Mouse (Mus musculus) thymus, postnatal 4 days (tissue): ENCODE measurements around the gene Exd2.

Experiments
- DNase-seq: peaks from one replicate; pipeline ENCODE4 v3.0.0; 2021

Exd2 gene

DNA sequence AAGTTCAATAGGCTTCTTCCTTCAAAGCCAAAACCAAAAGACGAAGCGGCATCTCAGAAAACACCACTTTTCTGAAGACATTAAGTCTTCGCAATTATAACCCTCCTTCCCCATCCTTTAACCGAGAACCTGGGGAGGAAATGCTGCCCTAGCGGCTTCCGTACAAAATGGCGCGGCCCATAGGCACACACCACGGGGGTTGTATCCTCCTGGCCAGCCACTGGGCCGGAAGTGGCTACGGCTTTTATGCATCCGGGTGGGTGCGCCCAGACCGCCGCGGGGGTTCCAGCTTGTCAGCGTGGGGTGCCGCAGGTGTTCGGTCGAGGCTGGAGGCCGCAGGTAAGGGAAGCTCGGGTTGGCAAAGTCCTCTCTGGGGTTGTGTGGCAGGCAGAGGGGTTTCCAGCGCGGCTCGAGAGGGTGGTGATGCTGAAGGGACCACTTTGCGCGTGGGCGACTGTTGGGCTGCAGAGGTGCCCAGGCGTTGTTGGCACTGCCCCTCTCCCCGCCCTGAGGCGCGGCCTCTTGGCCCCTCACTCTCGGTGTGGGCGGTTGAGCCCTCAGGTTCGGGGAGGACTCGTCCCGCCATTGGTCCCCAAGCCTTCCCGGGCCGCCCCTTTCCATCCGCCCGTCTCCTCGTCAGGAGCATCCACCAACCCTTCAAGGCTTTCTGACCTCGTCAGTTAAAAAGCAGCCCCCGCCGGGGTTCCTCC lies at the start of gene Exd2:
Exd2 (plus strand) TSS at position 154 of the 710 bp plus-strand sequence.
- DNase-seq: peak; percentile 89

DNA sequence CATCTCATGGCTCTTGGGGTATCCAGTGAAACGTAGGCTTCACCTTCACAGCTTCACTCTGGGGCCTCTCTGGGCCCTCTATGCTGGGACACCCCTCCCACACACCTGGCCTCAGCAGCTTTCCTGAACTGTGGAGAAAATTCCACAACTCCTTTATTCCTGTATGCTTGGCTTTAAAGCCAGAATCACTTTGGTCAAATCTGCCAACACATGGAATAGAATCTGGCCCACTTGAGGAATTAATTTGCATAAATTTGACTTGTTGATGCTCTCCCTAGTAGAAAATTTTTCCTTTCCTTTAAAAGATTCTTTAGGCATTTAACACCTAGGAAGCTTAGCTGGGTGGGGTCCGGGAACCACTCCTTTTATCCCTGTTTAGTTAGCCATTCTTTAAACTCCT lies 47.8 kb upstream of the Exd2 start:
- no peak for DNase-seq

DNA sequence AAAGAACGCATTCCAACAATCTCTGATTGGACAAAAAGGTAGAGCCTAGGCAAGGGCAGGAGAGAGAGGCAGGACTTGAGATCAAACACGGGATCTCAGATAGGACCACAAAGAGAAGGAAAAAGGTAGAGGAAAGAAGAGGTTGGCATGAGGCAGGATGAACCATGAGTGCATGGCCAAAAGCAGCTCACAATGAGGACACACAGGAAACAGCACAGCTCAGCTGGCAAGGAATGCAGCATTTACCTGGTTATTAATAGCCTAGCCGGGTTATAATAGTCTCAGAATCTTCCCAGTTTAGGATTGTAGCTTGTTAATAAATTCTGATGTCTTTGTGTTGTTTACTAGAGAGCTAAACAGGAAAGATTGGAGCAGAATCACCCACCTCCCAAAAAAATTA lies 35.2 kb upstream of the Exd2 start:
- DNase-seq: no peak

DNA sequence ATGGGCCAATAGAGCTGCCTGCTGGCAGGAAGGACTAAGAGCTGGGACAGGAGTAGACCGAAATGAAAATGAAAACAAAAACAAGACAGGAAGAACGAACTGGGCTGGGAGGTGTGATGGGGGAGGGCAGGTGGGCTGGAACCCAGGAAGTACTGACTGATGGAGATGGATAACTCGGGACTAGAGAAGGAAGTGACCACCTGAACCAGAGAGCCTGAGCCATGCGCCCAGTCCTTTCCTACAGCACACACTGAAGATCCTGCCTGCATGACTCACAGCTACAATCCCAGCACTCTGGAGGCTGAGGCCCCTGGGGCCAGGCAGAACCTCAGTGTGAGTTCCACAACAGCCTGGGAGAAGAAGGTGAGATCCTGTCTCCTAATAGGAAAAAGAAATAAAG lies 29.6 kb upstream of the Exd2 start:
- no peak for DNase-seq

DNA sequence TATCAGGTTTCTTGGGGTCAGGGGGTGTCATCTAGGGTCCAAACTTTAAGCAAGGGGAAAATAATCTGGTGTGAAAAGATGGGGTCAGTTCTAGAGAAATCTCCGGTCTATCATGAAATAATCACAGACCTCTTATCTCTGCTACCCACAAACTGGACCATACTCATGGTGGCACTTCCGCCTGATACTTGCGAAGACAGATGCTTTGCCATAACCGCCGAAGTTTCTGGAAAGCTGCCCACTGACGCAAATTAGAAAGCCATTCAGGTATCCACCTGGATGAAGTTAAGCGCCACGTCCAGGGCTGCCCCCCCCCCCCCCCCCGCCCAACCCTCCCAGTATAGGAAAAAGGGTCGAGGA lies 28.3 kb upstream of the Exd2 start:
- no peak for DNase-seq

DNA sequence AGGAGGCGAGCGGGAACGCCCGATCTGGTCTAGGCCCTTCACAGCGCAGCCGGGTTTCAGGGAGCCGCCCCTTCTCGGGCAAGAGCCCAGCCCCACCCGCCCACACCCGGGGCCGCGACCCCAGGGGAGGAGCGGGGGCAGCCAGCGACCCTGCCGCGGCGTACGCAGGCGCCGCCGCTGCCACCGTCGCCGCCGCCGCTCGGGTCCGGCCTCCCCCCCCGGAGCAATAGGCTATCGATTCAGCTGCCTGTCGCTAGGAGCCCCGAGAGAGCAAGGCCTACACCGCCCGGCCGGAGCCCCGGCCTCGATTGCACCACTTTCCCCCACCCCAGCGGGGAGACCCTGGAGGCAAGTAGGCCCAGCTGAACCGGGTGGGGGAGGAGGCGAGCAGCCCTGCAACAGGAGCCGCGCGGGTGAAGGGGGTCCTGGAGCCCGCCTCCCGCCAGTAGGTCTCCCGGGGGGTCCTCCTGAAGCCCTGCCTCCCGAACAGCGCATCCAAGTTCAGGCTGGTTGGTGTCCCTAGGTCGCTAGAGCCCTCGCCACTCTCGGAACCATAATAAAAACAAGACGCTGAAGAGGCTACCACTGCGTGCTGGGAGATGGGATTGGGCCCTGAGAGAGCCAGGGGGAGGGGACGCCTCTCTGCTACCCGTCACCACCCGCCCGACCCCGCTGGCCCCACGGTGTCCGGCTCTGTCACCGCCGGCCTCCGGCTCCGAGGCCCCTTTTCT lies 27.8 kb upstream of the Exd2 start:
- DNase-seq: peak; percentile 81

DNA sequence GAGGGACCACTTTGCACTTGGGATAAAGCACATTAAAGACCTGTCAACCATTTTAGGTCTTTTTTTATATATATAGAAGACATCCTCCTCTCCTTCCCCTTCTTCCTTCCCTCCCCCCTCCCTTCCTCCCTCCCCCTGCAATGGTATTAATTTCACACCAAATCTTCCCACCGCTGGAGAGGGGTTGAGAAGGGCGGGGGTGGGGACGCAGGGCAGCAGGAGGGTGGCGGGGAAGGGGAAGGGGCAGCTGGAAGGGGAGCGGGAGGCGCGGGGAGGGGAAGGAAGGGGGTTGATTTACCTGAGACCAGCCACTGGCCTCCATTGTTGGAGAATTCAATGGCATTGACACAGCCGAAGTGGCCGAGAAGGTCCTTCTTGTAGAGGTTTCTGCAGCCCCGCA lies 27.0 kb upstream of the Exd2 start:
- DNase-seq: no peak

DNA sequence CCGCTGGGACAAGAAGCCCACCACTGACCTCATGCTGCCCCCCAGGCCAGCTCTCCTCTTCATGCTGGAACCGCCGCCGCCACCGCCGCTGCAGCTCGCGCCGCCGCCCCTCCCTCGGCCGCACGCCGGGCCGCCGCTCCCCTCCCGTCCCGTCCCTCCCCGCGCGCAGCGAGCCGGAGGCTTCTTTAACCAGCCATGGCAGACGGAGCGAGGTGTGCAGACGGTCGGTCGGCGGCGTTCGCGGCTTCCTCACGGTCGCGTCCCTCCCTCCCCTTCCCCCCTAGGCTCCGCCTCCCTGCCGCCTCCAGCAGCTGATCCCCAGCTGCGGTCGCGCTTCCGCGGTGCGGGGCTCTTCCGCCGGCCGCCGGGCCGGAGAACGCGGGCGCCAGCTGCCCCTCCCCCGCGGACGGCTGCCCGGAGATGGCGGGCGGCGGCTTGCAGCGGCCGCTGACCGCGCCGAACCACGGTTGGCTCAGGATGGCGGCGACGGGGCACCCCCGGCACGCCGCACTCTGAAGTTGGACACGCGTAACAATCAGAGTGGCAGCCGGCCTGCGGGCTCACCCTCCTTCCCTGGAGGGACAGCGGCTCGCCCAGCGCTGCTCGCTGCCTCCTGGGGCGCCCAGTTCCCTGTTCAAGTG lies 26.4 kb upstream of the Exd2 start, which contains the start of gene Dcaf5:
Dcaf5 (minus strand) TSS at position 266 of the 641 bp plus-strand sequence.
- DNase-seq: peak; percentile 89

DNA sequence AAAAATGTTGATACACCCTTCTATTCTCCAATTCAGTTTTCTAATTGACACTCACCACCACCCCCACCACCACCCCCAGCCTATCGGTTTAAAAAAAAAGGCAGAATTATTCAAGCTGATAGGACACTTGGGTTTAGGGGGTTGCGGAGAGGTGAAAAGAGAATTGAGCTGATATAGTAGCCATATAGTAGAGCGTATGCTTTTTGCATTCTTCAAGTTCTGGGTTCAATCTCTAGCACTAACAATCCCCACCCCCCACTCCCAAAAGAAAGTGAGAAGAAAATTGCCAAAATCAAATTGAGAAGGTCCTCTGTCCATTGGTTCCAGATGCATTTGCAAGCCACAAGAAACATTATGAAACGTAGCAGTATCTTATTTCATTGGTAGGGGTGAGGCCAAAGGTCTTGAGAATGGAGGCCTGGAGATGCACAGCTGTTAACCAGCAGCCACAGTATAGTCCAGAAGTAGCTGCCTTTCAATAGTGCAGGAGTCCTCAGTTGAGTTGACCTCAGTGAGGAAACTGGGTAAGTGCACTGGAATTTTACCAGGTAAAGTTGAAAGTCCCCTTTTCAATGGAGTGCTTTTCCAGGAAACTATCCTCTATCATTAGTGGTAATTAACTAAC lies 25.7 kb upstream of the Exd2 start:
- DNase-seq: no peak

DNA sequence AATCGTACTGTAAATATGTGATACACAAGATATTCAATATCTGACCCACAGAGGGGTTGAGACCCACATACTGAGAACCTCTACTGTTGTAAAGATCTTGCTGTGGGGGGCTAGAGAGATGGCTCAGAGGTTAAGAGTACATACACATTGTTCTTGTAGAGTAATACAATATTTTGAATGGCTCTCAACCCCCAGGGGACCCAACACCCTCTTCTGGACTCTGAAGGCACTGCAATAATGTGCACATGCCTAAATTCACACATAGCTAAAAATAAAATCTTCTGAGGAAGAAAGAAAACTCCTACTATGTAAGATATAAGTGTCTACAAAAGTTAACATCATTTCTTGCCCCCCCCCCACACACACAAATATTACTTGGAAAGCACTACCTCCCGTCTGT lies 21.9 kb upstream of the Exd2 start:
- DNase-seq: peak; percentile 49

DNA sequence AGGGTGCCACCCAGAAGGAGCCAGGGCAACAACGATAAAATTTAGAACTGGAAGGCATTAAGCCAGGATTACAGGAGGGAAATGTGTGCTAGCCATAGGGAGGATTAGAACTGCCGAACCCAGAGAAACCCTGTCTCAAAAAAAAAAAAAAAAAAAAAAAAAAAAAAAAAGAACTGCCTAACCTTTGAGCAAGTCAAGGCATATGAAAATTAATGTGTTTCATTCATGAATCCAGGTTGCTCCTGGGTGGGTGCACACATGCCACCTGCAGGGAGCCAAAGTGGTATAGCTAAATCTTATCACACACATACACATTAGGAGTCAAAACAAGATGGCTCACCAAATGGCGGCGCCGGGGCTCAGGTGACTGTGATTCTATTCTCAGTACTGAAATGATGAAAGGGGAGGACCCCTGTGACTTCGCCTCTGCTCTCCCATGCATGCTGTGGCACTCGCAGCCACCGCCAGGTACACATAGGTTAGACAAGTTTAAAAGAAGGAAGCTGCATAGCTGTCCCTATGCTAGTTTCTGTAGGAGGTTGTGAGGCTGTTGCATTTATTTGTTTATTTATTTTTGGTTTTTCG lies 18.3 kb upstream of the Exd2 start:
- no peak for DNase-seq

DNA sequence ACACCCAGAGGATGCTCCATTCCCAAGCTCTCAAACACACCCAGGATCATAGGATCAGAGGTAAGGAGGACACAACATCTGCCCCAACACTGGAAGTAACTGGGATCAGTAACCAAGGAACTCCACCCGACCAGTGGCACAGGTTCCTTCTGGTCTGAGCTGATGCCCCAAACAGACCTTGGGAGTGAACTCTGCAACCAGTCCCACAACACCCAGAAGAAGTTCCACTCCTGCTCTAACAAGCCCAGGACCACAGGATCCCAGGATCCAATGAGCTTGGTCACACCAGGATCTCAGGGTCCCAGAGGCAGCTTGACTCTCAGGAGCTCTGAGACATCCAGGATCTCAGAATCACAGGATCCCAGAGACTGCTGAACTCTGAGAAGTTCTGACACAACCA lies 9.4 kb upstream of the Exd2 start:
- no peak for DNase-seq

DNA sequence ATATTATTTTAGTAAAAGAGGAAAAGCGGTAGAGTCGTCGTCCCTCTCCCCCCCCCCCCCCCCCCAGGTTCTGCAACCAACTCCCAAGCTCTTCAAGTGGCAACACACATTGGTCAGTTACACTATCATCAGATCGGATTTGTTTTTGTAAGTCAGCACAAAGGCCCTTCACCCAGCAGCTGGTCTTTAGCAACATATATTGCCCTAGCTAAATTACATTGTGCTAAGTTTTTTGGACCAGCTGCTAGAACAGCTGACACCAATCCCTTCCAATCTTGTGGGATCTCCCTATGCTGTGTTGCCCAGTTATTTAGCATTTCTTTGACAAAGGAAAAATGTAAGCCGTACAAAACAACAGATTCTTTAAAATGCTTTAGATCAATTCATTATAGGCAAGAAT lies 4.9 kb upstream of the Exd2 start:
- no peak for DNase-seq

DNA sequence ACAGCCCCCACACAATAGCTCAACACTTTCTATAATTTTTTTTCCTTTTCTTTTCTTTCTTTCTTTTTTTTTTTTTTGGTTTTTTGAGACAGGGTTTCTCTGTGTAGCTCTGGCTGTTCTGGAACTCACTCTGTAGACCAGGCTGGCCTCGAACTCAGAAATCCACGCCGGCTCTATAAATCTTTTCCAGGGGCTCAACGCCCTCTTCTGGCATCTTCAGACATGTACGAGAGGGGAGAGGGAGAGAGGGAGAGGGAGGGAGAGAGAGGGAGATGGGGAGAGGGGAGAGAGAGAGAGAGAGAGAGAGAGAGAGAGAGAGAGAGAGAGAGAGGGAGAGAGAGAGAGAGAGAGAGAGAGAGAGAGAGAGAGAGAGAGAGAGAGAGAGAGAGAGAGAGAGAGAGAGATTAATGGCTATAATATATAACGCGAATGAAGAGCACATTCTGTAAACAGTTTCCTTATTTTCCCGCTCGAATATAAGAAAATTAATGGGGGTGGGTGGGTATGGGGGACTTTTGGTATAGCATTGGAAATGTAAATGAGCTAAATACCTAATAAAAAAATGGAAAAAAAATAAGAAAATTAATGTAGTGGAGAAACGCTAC lies 501 bp upstream of the Exd2 start:
- DNase-seq: peak; percentile 18

DNA sequence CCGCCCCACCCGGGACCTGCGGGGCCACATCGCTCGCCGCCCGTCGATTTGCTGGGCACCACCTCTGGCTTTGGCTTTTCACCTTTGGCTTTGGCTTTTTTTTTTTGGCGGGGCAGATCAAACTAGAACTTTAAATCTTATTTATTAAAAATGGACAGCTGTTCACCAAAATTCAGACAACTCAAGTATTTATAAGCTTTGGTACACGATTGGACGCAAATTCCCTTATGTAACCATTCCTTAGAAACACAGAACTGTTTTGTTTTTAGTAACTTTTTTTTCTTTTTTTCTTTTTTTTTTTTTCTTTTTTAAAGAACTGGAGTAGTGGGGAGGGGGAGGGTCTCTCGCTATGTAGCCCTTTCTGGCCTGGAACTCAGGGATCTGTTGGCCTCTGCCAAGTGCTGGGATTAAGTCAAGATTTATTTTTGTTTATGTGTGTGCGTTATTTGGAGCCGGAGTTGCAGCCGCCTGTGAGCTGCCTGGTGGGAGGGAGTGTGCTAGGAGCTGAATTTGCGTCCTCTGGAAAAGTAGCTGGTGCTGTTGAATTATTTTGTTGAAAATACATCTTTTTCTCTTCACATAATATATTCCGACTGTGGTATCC lies 873 bp downstream of the Exd2 start:
- no peak for DNase-seq

DNA sequence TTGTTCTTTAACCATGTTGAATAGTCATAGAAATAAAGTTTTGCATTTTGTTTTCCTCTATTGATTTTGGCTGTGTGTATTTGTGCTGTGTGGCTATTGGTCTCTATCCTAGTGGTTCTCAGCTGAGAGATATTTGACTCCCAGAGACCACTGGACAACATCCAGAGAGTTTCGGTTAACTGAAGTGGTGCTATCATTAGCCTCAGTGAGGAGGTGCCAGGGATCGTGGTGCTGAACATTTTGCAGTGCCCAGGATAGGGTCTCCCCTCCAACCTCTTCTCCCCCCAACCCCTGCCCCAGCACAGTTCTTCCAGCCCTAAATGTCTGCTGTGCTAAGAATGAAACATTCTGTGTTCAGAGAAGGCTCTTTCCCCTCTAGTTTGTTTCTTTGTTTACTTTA lies 7.3 kb downstream of the Exd2 start:
- DNase-seq: no peak

DNA sequence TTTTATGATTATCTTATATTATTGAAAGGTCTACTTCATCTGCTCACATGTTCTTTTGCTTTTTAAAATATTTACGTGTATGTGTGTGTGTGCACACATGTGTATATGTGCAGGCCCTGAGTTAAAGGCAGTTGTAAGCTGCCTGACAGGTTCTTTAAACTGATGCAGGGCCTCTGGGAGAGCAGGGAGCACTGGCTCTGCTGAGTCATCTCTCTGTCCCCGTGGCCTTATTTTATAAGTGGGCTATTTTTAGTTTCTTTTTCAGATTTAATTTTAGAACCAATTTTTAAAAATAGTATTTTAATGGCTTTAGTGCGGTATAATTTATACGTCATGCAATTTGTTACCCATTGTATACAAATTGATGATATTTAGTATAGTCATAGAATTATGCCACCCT lies 9.0 kb downstream of the Exd2 start:
- no peak for DNase-seq

DNA sequence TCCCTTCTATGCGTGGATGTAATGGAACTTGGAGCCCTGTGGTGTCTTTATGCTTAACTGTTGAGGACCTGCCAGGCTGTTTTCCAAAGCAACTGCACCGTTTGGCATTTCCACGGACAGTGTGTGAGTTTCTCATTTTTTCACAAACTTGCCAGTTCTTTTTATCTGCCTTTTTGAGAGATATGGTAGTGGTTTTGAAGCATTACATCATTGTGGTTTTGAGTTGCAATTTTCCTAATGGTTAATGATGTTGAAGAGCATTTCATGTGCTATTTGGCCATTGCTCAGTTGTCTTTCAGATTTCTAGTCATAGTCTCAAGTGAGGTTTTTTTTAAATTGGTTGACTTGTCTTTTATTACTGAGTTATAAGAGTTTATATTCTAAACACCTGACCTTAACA lies 10.8 kb downstream of the Exd2 start:
- DNase-seq: no peak

DNA sequence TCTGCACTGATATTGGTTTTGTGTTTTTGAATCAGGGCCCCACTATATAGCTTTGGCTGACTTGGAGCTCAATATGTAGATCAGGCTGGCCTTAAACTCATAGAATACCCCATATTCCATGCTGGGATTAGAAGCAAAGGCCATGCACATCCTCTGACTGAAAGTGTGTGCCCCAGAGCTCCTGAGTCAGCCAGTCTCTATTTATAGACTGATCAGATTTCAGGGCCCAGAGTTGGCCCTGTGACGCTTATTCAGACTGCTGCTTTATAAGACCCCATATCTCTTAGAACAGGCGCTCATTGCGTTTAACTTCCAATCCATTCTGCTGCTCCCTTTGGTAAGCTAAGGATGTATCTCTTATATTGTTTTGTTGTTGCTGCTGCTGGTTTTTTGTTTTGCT lies 17.1 kb downstream of the Exd2 start:
- no peak for DNase-seq

DNA sequence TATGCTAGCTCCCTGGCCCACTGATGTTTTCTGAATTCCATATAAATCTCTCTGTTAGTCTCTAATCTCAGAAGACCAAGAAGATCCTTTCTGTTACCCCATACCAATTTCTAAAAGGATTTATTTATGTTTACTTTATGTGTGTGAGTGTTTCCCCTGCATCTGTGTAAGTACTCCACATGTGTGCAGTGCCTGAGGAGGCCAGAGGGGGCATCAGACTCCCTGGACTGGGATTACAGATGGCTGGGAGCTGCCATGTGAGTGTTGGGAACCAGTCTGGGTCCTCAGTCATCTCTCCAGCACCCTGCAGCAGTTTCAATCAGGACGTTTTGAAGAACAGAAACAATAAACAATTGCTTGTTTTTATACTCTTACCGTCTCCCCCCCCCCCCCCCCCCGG lies 20.5 kb downstream of the Exd2 start:
- peak; percentile 12 for DNase-seq

DNA sequence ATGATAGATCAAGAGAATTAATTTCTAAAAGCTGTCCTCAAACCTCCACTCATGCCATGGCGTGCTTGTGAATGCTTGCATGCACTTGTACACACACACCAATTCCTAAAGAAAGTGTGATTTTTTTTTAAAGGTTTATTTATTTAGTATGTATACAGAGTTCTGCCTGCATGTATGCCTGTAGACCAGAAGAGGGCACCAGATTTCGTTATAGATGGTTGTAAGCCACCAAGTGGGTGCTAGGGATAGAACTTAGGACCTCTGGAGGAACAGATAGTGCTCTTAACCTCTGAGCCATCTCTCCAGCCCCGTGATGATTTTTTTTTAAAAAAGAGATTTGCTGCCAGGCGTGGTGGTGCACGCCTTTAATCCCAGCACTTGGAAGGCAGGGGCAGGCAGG lies 30.4 kb downstream of the Exd2 start:
- no peak for DNase-seq

DNA sequence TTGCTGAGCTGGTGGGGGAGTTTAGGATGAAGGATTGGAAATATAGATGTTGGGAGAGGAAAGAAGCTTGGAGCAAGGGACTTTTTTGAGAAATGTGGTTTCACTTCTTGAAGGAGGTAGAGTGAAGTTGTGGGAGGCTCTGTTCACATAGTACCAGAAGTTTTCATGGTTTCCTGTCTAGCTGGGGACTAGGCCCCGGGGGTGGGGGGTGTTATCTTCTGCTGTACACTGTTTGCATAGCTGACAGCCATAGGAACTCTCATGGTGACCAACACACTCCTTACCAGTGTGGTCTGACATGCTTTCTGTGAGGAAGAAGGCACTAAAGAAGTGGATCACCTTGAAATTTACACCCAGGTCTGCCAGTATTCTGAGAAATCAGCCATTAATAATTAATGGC lies 32.8 kb downstream of the Exd2 start:
- no peak for DNase-seq

DNA sequence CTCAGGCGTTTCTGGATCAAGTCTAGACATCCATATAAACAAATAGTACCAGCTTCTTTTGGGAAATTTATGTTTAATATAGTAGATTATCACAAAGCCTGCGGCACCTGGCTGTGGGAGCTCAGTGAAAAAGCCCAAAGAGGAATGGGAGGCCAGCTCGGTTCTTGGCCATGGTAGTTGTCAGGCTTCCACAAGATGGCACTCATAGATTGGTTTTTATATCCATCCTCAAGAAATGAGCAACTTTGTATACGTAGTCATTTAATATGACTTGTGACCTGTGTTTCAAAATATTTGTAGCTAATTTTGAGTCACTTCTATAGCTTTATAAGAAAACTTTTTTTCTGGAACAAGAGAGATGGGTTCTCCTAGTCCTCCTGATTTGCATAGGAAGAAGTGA lies 35.5 kb downstream of the Exd2 start:
- DNase-seq: no peak
